Mouse (Mus musculus): ENCODE measurements at regions not wholly inside any gene's neighbourhood (a gene's known extent, or its start where the extent isn't known, plus 50 kb on each side); places are given as distances from the start of the nearest gene placed in this dataset.

DNA sequence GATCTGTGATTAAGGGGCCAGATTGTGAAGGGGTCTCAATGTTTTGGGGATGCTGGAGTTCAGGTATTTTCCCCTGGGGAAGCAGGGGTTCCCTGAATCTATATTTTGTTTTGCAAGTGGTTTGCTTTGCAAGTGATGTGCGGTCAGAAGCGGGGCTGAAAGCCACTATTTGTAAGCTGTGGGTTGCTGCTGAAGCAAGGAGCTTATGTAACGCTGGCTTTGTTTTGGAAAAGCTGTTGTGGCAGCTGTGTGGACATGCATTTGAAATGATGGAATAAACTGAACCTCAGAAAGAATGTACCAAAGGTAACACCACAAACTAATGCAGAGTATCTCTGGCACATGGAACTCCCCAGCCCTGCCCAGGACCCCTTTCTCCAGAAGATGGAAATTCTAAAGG, 98.5 kb upstream of the Thbs1 start:
- TF ChIP-seq POLR2A (IDR thresholded peaks at IDR 0.05; ENCODE audit: extremely low read depth, insufficient read depth, low read length) = no peak
- TF ChIP-seq CTCF (IDR thresholded peaks at IDR 0.05; ENCODE audit: low read depth, low read length) = no peak

Data from liver, adult 2 months (tissue).